Mouse (Mus musculus) cortical plate, adult 2 months (tissue): ENCODE measurements at regions not wholly inside any gene's neighbourhood (a gene's known extent, or its start where the extent isn't known, plus 50 kb on each side); places are given as distances from the start of the nearest gene placed in this dataset.

ENCODE experiments used
- CTCF ChIP-seq: fragments of 200-500 bp; IDR thresholded peaks from 2 replicates; pipeline ENCODE4 v1.5.1; 2011; ENCODE audit warnings: mild to moderate bottlenecking, control low read depth, low read length; ENCODE audit not compliant: insufficient read depth; ENCODE audit errors: extremely low read depth
- POLR2A ChIP-seq: fragments of 200-500 bp; IDR thresholded peaks from 2 replicates; pipeline ENCODE4 v1.6.1; 2011; ENCODE audit warnings: mild to moderate bottlenecking, low read length, control low read depth; ENCODE audit not compliant: insufficient read depth; ENCODE audit errors: extremely low read depth

GRCm38 (mm10) chr11:24750144-24750779, 672.4 kb downstream of the Bcl11a start:
- TF ChIP-seq CTCF (no peak), POLR2A (no peak)
